Mouse (Mus musculus): Measurements from ENCODE around the gene Gm31371. TPM values are rescaled to one million over a fixed set of nuclear protein-coding genes. Genes with fewer than 3 reads are reported as not detected.
"Not testable (repeated sequence)": the region's sequence is repeated elsewhere in the genome, so short reads cannot be mapped to it uniquely, and the experiment has no call there.

The Gm31371 gene
- polyA plus RNA-seq, 1 experiment from 2014 or later: not detected

DNA sequence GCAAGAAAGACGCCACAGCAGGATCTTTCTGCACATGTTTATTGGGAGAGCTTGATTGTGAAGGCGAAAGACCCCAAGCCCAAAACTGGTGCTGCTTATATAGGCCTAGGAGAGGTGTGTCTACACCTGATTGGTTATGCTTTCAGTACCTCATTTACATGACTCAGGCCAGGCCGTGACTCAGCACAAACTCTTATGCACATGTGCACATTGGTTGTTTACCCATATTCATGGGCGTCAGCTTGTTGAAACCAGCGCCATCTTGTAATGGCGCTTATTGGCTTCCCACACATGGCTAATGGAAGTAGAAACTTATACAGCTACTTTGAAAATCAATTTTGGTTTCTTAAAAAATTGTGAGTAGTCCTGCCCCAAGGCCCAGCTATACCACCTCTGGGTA is 72.0 kb downstream of the Gm31371 start:
- not testable (repeated sequence) for H3K36me3 ChIP-seq (ENCODE audit: control insufficient read depth, insufficient read depth, low read length); H3K9ac ChIP-seq (replicated peaks; ENCODE audit: low read depth, low read length); H3K27me3 ChIP-seq (ENCODE audit: control insufficient read depth, insufficient read depth, low read length); H3K4me1 ChIP-seq (ENCODE audit: control insufficient read depth, insufficient read depth, low read length); H3K27ac ChIP-seq (ENCODE audit: low read depth, low read length); H3K4me3 ChIP-seq (ENCODE audit: low read depth, low read length); ATAC-seq (ENCODE audit: low read depth); H3K4me2 ChIP-seq (ENCODE audit: low read depth, low read length); H3K9me3 ChIP-seq (ENCODE audit: control insufficient read depth, low read length)
- 90% methylated on average over 6 of the region's 6 CpGs for WGBS

Other genes with a start within 250 kb of the Gm31371 start
- gene 4930467E23Rik, start 173.8 kb upstream of the Gm31371 start, polyA plus RNA-seq (2014; fragmentation: Nextera tagmentation; extraction: Ambion mirVana): not detected in 2 replicates